Mouse (Mus musculus) neural tube, embryonic 12.5 days (tissue): ENCODE results near the gene Coq10b. TPM values are rescaled to one million over a fixed set of nuclear protein-coding genes. Genes with fewer than 3 reads are reported as not detected.
"Not testable (repeated sequence)": the region's sequence is repeated elsewhere in the genome, so short reads cannot be mapped to it uniquely, and the experiment has no call there.

Experiments
- ATAC-seq: fragments of 200-750 bp; cut with Nextera tagmentation; 2 replicates; pipeline ENCODE4 v1.8.0; 2017; ENCODE audit warnings: low read depth, mild to moderate bottlenecking, moderate TSS enrichment, moderate library complexity; ENCODE audit not compliant: low FRiP score
- H3K27ac ChIP-seq: fragments of 300-500 bp; sonication (generic); 2 replicates; pipeline ENCODE4 v1.5.1; 2016
- H3K27me3 ChIP-seq: fragments of 300-500 bp; sonication (generic); replicated peaks from 2 replicates; pipeline ENCODE4 v1.6.1; 2016; ENCODE audit warnings: mild to moderate bottlenecking
- H3K36me3 ChIP-seq: fragments of 300-500 bp; sonication (generic); 2 replicates; pipeline ENCODE4 v1.6.1; 2016; ENCODE audit warnings: mild to moderate bottlenecking
- H3K4me1 ChIP-seq: fragments of 300-500 bp; sonication (generic); 2 replicates; pipeline ENCODE4 v1.6.1; 2016
- H3K4me2 ChIP-seq: fragments of 300-500 bp; sonication (generic); replicated peaks from 2 replicates; pipeline ENCODE4 v1.6.1; 2016; ENCODE audit warnings: mild to moderate bottlenecking
- H3K4me3 ChIP-seq: fragments of 300-500 bp; sonication (generic); 2 replicates; pipeline ENCODE4 v1.5.1; 2016
- H3K9ac ChIP-seq: fragments of 300-500 bp; sonication (generic); 2 replicates; pipeline ENCODE4 v1.6.1; 2016; ENCODE audit warnings: mild to moderate bottlenecking
- H3K9me3 ChIP-seq: fragments of 300-500 bp; sonication (generic); 2 replicates; pipeline ENCODE4 v1.6.1; 2016; ENCODE audit warnings: mild to moderate bottlenecking
- WGBS: fragments of 180-500 bp; shearing (Covaris S2); methylation state at CpG from one replicate; pipeline ENCODE4 v1.1.7; 2016; 5-methylcytosine and 5-hydroxymethylcytosine counted together
- polyA plus RNA-seq: library from polyadenylated mRNA; unstranded; fragments of >200 nt; fragmentation: Nextera tagmentation; extraction: Ambion mirVana; gene quantifications from 2 replicates; pipeline ENCODE4 v1.2.1, GENCODE M21; 2016

Gene Coq10b
- polyA plus RNA-seq: 30.4 and 31.5 TPM in 2 replicates

DNA sequence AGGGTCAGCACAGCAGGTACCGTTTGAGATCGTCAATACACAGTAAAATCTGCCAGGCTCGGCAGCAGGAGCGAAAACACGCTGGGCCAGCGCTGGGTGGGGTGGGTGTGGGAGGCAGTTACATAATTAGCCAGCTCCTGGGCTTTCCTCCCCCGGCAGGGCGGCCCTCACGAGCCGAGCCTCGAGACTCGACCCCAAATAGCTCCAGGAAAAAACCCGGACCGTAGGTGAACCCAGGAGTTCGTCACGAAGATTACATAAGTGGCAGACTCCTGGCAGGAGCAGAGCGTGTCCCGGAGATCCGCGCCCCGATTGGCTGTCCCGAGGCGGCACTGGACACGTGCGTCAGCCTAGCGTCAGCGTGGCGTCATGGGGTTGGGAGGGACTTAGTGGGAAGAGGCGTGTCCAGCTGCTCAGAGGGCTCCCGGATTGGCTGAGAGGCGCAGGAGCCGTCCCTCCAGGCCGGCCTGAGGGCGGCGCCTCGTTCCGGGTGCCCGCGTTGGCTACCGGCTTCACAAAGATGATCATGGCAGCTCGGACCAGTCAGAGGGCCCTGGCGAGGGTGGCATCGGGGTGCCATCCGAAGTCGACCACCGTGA lies at the start of gene Coq10b:
TSS of gene Coq10b (plus strand) at position 416 of the 599 bp plus-strand sequence.
- Histone ChIP-seq H3K4me1 (peaks cover 6% of the 10 kb centered on the region), H3K9me3 (no peaks in the 10 kb centered on the region), H3K4me2 (peak within 1 kb of the TSS; percentile 78), H3K27me3 (no peaks in the 10 kb centered on the region), H3K36me3 (peaks cover 9% of the 10 kb centered on the region), H3K27ac (peak within 1 kb of the TSS; percentile 54), H3K9ac (peak within 1 kb of the TSS; percentile 78), H3K4me3 (peak within 1 kb of the TSS; percentile 84)
- WGBS: under 1% methylated on average over 46 of the region's 46 CpGs
- ATAC-seq: peak; percentile 100

GRCm38 (mm10) chr1:55008313-55008712 lies 44.3 kb upstream of the Coq10b start:
- not testable (repeated sequence) for H3K27me3 ChIP-seq, H3K9me3 ChIP-seq, H3K4me3 ChIP-seq, H3K4me1 ChIP-seq, ATAC-seq, H3K9ac ChIP-seq, H3K4me2 ChIP-seq, H3K27ac ChIP-seq
- 89% methylated on average over 2 of the region's 2 CpGs for WGBS
- H3K36me3 ChIP-seq: peaks cover 72% of the 10 kb centered on the region

DNA sequence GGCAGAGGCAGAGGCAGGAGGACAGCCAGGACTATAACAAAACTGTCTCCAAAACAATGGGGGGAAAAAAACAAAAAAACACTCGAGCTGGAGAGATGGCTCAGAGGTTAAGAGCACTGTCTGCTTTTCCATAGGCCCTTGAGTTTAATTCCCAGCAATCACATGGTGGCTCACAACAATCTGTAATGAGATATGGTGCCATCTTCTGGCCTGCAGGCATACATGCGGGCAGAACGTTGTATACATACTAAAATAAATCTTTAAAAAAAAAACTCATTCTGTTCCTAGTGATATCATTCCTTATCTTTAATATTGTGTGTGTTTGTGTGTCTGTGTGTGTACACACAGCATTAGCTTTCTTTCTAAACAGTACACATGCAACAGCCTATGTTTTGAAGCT lies 40.1 kb upstream of the Coq10b start:
- Histone ChIP-seq H3K4me1 (no peaks in the 10 kb centered on the region), H3K9me3 (no peaks in the 10 kb centered on the region), H3K9ac (no peak overlapping the region), H3K27me3 (no peaks in the 10 kb centered on the region), H3K36me3 (peaks cover 75% of the 10 kb centered on the region), H3K27ac (no peak overlapping the region), H3K4me2 (no peak overlapping the region), H3K4me3 (no peak overlapping the region)
- no peak for ATAC-seq
- WGBS: 69% methylated on average over 3 of the region's 3 CpGs

- no peak overlapping the region for H3K4me2 ChIP-seq
- H3K9me3 ChIP-seq: no peaks in the 10 kb centered on the region
- no peak overlapping the region for H3K9ac ChIP-seq
- H3K27ac ChIP-seq: no peak overlapping the region
- H3K27me3 ChIP-seq: no peaks in the 10 kb centered on the region
- peaks cover 9% of the 10 kb centered on the region for H3K4me1 ChIP-seq
- no peak overlapping the region for H3K4me3 ChIP-seq
- ATAC-seq: no peak
- peaks cover 20% of the 10 kb centered on the region for H3K36me3 ChIP-seq
These were observed 30.7 kb upstream of the Coq10b start for GRCm38 (mm10) chr1:55021907-55022306.

GRCm38 (mm10) chr1:55025656-55026430 lies 26.7 kb upstream of the Coq10b start:
- H3K36me3 ChIP-seq: no peaks in the 10 kb centered on the region
- H3K4me3 ChIP-seq: peak overlapping the region; percentile 94
- H3K9ac ChIP-seq: peak overlapping the region; percentile 97
- peak overlapping the region; percentile 82 for H3K4me2 ChIP-seq
- H3K9me3 ChIP-seq: no peaks in the 10 kb centered on the region
- peaks cover 9% of the 10 kb centered on the region for H3K4me1 ChIP-seq
- no peak for ATAC-seq
- no peak overlapping the region for H3K27ac ChIP-seq
- H3K27me3 ChIP-seq: no peaks in the 10 kb centered on the region
- 22% methylated on average over 10 of the region's 10 CpGs for WGBS

DNA sequence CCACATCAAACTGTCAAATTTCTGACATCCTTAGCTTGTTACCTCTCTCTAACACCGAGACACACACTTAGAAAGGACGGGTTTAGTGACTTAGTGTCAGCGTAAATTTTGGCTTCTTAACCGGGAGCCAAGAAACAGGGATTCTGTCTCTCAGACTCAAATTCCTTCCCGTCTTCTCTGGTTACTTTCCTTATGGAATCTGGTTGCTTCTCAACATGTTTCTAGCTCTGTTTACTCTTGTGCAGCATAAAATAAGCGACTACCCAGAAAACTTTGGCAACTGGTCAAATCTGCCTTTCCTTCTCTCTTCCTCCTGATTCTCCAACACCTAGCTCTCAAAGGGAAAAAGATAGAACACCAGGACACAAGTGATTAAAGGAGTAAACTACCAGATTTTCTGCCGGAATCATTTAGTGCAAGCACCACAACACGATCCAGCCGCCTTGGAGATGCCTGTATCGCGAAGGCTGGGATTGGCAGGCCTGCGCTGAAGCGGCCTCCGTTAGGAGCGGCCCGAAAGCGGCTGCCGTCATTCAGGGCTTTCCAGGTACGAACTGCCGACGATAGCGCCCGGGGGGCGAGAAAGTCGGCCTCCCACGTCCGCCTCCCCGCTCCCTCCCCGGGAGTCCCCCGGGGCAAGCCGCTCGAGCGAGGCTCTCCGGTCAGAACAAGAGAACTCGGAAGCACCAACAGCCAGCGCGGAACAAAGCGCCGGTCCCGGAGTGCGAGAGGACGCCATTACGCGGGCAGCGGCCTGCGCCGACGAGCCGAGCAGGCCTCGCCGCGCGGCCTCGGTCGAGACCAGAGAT lies 25.9 kb upstream of the Coq10b start:
- peak overlapping the region; percentile 94 for H3K4me3 ChIP-seq
- peak overlapping the region; percentile 97 for H3K9ac ChIP-seq
- H3K36me3 ChIP-seq: no peaks in the 10 kb centered on the region
- under 1% methylated on average over 55 of the region's 55 CpGs for WGBS
- no peaks in the 10 kb centered on the region for H3K9me3 ChIP-seq
- ATAC-seq: peak; percentile 74
- peaks cover 9% of the 10 kb centered on the region for H3K4me1 ChIP-seq
- peak overlapping the region; percentile 81 for H3K27ac ChIP-seq
- H3K27me3 ChIP-seq: no peaks in the 10 kb centered on the region
- peak overlapping the region; percentile 82 for H3K4me2 ChIP-seq

DNA sequence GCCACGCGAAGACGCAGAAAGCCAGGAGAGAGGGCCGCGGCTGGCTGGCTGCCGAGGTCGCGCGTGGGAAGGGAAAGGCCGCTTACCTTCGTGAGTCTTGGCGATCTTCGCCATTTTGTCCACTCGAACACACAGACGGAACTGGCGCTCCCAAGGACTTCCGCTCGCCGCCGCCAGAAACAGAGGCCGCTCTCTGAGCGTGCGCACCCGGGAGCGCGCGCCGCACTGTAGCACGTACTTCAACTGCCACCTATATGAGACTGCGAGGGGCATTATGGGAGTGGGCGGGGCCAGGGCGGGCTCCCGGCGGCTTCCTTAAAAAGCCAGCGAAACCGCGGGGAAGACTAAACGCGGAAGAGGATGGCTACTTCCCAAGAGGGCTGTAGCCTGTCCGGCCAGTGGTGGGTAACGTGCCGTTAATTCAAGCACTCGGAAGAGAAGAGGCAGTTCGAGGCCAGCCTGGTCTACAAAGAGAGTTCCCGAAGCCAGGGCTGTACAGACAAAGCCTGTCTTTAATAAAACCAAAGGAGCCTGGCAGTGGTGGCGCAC lies 25.2 kb upstream of the Coq10b start, which contains the start of gene Sf3b1:
TSS of gene Sf3b1 (minus strand) at position 229 of the 549 bp plus-strand sequence.
- Histone ChIP-seq H3K9me3 (no peaks in the 10 kb centered on the region), H3K9ac (peak within 1 kb of the TSS; percentile 97), H3K27me3 (no peaks in the 10 kb centered on the region), H3K4me2 (peak within 1 kb of the TSS; percentile 82), H3K4me3 (peak within 1 kb of the TSS; percentile 94), H3K27ac (peak within 1 kb of the TSS; percentile 81), H3K4me1 (peaks cover 9% of the 10 kb centered on the region), H3K36me3 (no peaks in the 10 kb centered on the region)
- WGBS: 2% methylated on average over 46 of the region's 46 CpGs
- ATAC-seq: peak; percentile 99

DNA sequence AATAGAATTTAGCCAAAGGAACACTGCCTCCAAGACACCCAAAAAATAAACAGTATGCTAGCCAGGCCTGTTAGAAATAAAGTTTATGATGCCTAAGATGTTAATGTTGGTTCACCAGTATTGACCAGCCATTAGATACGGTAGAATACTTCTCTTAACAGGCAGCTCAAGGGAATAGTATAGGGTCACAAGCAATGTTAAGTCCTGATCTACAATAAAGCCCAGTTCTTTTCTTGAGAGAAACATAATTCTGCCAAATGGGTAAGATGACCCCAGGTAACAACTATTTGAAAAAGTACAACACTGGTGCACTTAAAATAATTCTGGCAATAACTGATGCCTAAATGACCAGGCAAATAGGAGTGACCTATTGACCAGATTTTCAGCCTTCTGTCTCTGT lies 24.6 kb upstream of the Coq10b start:
- Histone ChIP-seq H3K27ac (no peak overlapping the region), H3K4me3 (no peak overlapping the region), H3K9ac (no peak overlapping the region), H3K4me2 (peak overlapping the region; percentile 82), H3K9me3 (no peaks in the 10 kb centered on the region), H3K27me3 (no peaks in the 10 kb centered on the region), H3K4me1 (peaks cover 9% of the 10 kb centered on the region), H3K36me3 (no peaks in the 10 kb centered on the region)
- 98% methylated on average over 1 of the region's 1 CpGs for WGBS
- ATAC-seq: no peak

GRCm38 (mm10) chr1:55028512-55029249 lies 23.9 kb upstream of the Coq10b start:
- no peaks in the 10 kb centered on the region for H3K9me3 ChIP-seq
- H3K4me1 ChIP-seq: peaks cover 9% of the 10 kb centered on the region
- H3K4me2 ChIP-seq: no peak overlapping the region
- H3K9ac ChIP-seq: no peak overlapping the region
- ATAC-seq: no peak
- no peaks in the 10 kb centered on the region for H3K36me3 ChIP-seq
- no peak overlapping the region for H3K27ac ChIP-seq
- no peak overlapping the region for H3K4me3 ChIP-seq
- no peaks in the 10 kb centered on the region for H3K27me3 ChIP-seq
- 87% methylated on average over 11 of the region's 11 CpGs for WGBS

DNA sequence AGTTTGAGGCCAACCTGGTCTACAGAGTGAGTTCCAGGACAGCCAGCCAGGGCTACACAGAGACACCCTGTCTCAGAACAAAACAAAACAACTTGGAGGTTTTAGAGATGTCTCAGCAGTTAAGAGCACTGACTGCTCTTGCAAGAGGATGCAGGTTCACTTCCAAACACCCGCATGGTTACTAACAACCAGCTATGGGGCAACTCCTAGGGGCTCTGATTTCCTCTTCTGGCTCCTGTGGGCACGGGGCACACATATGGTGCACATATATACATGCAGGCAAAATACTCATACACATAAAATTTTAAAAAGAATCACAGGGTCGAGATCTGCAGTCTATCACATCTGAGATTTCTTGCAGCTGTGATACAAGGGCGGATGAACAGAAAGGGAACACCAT lies 23.1 kb upstream of the Coq10b start:
- WGBS: 77% methylated on average over 4 of the region's 4 CpGs
- H3K36me3 ChIP-seq: no peaks in the 10 kb centered on the region
- ATAC-seq: no peak
- H3K9ac ChIP-seq: no peak overlapping the region
- peaks cover 9% of the 10 kb centered on the region for H3K4me1 ChIP-seq
- H3K4me3 ChIP-seq: no peak overlapping the region
- no peaks in the 10 kb centered on the region for H3K9me3 ChIP-seq
- H3K4me2 ChIP-seq: no peak overlapping the region
- H3K27me3 ChIP-seq: no peaks in the 10 kb centered on the region
- H3K27ac ChIP-seq: no peak overlapping the region

GRCm38 (mm10) chr1:55031026-55031779 lies 21.4 kb upstream of the Coq10b start:
- Histone ChIP-seq H3K9ac (no peak overlapping the region), H3K4me1 (no peaks in the 10 kb centered on the region), H3K9me3 (no peaks in the 10 kb centered on the region), H3K27me3 (no peaks in the 10 kb centered on the region), H3K4me3 (no peak overlapping the region), H3K27ac (no peak overlapping the region), H3K4me2 (no peak overlapping the region), H3K36me3 (no peaks in the 10 kb centered on the region)
- no peak for ATAC-seq
